Mouse (Mus musculus) brain, embryonic 14.5 days (tissue): Measurements from ENCODE around the gene Btbd19. TPM values are rescaled to one million over a fixed set of nuclear protein-coding genes. Genes with fewer than 3 reads are reported as not detected.

Experiments
- DNase-seq: peaks from one replicate; pipeline ENCODE4 v3.0.0-alpha.2; 2011; ENCODE audit warnings: low read depth
- CTCF ChIP-seq: fragments of 200-500 bp; IDR thresholded peaks from 2 replicates; pipeline ENCODE4 v1.5.1; 2012; ENCODE audit warnings: inconsistent platforms, mild to moderate bottlenecking, moderate library complexity, borderline replicate concordance; ENCODE audit not compliant: insufficient read depth, insufficient read length; ENCODE audit errors: extremely low read depth
- POLR2A ChIP-seq: fragments of 200-500 bp; IDR thresholded peaks from 2 replicates; pipeline ENCODE4 v1.6.1; 2012; ENCODE audit warnings: mild to moderate bottlenecking, inconsistent platforms, borderline replicate concordance; ENCODE audit not compliant: poor library complexity, insufficient read depth, insufficient read length, severe bottlenecking; ENCODE audit errors: extremely low read depth
- polyA plus RNA-seq: library from polyadenylated mRNA; depleted of rRNA; stranded (reverse); fragments of >200 nt; gene quantifications from 2 replicates; pipeline ENCODE4 v1.2.3, GENCODE M21; 2012; rRNA removed

Btbd19 gene
- polyA plus RNA-seq, 1 experiment, result 6.5 TPM

DNA sequence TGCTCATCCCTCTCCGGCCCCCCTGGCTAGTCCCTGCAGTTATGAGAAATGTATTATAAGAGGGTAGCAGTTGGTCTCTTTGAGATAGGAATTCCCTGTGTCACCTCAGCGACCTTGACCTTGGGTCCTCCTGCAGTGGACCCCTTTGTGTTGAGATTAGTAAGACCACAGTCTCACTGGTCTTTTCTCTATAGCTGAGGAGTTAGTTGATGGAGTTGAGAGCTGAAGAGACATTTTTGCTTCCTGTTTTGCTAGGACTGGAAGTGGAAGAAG, 26.8 kb downstream of the Btbd19 start:
- TF ChIP-seq POLR2A, result no peak
- DNase-seq, result no peak

DNA sequence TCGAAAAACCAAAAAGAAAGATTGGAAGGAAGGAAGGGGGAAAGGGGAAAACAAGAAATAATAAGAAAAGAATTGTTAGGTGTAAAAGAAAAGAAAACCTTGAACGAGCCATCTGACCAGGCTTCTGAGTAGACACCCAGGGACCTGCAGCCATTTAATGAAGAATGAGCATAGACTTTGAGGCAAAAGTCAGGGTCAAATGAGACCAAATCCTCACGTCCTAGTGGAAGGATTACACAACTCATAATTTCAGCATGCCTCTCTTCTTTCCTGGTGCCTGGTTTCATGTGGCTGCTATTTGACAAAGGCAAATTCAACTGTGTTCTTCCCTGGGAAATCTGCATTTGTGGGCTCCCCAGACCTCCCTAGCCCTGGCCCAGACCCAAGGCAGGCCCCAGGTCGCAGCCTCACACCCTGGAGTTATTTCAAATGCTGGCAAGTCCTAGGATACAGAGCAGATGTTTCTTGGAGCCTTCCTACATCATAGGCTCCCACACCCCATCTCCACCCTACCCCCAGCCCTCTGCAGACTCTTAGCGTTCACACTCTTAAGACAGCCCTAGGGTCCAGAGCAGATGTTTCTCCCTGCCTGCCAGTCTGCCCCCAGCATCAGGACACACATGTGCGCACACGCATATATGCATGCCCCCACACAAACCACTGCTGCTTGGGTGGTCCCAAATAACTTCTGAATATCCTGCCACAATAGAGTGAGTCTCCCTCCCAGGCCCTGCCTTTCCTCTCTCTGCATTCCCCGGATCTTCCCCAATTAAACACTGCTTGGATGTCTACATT, 27.4 kb downstream of the Btbd19 start:
- no peak for TF ChIP-seq POLR2A
- TF ChIP-seq CTCF, result no peak
- no peak for DNase-seq

DNA sequence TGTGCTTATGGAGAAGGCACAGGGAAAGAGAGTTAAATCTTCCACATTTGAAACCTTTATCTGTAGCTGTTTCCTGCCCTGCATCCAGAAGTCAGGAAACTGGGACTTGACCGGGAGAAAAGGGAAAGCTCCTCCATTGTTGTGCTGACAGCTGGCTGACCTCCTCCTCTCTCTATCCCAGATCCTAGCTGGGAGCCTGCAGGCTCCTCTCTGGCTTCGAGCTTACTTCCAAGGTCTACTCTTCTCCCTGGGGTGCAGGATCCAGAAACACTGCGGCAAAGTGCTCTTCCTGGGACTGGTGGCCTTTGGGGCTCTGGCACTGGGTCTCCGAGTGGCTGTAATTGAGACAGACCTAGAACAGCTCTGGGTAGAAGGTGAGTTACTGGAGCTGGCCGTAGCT, 28.9 kb downstream of the Btbd19 start:
- no peak for DNase-seq

DNA sequence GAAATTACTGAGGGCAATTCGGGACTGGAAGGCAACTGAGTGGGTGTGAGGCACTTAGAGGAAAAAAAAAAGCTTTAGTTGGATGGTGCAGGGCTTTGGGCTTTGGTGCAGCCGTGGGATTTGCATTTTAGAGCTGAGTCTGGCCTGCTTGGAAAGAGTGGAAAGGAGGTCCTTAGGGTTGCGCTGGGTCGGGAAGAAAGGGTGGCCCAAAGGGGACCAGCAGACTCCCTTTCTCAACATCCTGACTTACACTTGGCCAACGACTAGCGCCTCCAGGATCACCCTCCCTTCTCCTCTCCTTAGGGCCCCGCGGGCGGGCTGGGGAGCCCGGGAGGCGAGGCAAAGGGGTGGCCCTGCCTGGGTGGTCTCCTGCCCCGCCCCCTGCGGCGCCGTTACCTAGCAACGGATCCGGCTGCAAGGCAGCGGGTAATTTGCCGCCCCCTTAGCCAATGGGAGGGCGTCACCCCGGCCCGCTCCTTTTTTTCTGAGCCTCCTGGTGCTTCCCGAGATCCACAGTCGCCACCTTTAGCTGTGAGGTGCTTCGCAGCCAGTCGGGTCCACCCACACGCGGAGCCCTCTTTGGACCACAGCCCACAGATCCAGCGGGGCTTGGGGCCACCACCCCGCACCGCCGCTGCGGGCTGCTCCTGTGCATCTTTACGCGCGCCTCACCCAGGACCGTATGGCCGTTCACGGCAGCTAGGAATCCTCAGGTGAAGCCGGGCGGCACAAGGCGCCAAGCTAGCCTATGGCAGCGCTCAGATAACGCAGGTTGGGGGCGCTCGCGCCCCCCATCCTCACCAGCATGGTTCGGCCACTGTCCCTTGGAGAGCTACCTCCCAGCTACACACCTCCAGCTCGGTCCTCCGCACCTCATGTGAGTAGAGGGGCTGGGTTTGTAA, 29.7 kb downstream of the Btbd19 start, which contains the start of gene Ptch2:
Ptch2 (plus strand) TSS at position 525 of the 902 bp plus-strand sequence.
- DNase-seq, result peak; percentile 86
- TF ChIP-seq POLR2A (0 out of 2 replicates have a peak, but pooled peaks have one; percentile 4), CTCF (no peak)

More for the DNA sequence above, 28.9 kb downstream of the Btbd19 start:
- TF ChIP-seq POLR2A, result no peak
- TF ChIP-seq CTCF, result no peak

DNA sequence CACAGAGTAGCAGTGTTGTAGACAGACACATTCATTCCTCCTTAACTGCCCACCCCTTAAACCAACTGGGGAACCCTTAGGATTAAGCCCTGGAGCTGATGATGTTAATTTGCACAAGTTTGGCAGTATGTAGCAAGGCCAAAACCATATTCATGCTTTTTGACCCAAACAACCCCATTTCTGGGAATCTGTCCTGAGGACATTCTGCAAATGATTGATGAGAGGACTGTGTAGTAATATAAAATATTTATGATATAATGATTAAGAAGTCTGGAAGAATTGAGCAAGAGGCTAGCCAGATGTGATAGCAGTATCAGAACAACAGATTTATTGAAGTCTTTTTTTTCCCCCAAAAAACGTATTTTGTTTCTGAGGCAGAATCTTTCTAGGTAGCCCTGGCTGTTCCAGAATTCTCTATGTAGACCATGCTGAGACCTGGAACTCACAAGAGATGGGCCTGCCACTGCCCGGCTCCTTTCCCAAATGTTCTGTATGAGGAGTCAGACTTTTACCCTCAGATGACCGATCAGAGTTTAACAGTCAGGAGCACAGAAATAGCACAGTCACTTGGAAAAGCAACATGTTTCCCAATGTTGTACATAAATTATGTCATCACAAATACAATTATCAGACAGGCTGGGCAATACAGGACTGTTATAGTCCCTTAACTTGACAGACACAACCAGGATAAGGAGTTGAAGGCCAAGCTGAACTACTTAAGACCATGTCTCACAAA, 30.7 kb downstream of the Btbd19 start:
- no peak for DNase-seq
- TF ChIP-seq CTCF (no peak), POLR2A (no peak)

DNA sequence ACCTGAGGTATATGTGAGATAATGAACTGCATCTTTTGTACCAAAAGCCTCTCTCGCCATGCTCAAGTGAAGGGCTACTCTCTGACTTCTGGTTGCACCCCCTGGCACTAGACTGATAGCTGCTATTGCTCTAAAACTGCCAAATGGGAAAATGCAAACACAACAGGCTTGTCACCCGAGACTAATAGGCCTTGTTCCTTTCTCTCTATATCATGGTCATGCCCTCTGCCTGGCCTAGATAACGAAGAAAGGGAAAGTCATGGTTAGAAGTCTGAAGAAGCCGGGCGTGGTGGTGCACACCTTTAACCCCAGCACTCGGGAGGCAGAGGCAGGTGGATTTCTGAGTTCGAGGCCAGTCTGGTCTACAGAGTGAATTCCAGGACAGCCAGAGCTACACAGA, 34.9 kb downstream of the Btbd19 start:
- TF ChIP-seq POLR2A, result no peak
- no peak for TF ChIP-seq CTCF

DNA sequence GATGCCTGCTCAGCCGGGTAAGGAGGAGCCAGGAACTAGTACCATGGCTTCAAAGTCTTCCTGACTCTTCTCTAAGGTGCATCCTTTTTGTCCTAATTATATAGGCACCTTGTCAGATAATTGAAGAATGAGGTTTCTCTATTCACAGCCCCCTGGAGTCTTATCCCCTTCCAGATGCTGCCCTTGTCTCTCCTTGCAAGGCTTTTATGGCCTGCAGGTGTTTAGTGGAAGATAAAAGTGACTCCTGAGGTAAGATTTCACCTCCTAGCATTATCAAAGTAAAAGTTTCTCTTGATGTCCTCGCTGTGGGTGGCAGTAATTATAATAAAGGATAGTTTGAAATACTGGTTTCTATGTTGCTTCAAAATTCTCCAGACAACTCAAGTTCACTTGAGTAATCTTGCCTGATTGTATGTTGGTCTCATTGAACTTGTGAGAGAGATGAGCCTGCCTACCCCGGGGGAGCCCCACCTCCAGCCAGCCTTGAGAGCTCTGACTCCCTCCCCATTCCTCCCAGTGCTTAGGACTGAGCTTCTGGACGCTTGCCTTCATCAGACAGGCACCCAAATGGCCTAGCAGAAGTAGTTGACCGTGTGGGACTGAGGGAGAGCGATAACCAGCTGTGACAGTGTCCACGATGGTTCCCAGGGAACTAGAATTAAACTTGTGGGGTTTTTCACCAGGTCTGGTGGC, 37.4 kb downstream of the Btbd19 start:
- TF ChIP-seq POLR2A (no peak), CTCF (no peak)
- DNase-seq, result no peak

More for the DNA sequence above, 34.9 kb downstream of the Btbd19 start:
- DNase-seq, result no peak

DNA sequence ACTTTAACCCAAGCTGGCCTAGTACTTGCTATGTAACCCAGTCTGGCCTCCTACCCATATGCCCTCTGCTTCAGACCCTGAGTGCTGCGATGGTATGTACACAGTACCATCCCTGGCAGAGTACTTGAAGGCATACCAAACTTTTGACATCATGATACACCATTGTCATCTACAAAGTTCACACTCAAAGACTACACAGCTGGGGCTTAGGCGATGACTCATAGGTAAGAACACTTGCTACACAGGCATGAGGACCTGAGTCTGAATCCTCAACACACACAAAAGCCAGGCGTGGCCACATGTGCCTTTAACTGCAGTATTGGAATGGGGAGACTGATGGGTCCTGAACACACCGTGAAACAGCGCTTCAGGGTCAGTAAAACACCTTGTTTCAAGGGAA, 54.3 kb downstream of the Btbd19 start:
- no peak for DNase-seq
- TF ChIP-seq CTCF, result no peak

DNA sequence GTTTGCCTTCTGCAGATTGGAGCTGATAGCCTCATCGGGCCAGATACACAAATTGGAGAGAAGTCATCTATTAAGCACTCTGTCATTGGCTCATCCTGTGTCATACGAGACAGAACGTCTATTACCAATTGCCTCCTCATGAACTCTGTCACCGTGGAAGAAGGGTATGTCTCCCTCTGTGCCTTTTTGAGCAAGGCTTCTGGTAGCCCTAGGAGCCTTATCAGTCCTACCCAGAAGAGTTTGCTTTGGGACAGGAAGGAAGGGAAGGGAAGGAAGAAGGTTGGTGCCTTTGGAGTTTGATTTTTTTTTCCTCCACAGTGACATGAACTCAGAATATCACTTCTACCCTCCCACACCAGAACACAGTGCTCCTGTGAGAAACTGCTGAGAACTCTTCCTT, 54.9 kb downstream of the Btbd19 start:
- no peak for DNase-seq
- TF ChIP-seq POLR2A, result no peak
- TF ChIP-seq CTCF, result no peak

DNA sequence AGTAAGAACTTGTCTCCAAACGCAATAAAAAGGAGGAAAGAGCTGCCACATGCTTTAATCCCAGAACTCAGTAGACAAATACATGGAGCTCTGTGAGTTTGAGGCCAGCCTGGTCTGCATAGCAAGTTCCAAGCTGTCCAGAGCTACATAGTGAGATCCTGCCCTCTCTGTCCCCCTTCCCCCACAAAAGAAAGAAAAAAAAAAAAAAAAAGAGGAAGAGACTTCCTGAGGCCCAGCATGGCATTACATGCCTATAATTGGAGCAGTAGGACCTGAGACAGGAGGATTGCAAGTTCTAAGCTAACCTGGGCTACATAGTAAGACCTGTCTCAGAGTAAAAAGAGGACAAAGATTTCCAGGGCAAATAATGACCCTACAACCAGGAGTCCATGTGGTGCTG, 55.9 kb downstream of the Btbd19 start:
- TF ChIP-seq POLR2A (no peak), CTCF (no peak)
- DNase-seq, result no peak

Other genes with a start within 250 kb of the Btbd19 start
- gene Zswim5, start 248.3 kb downstream of the Btbd19 start, polyA plus RNA-seq, result 30.1 and 36.0 TPM in 2 replicates
- 58.9 and 63.2 TPM in 2 replicates for gene Urod, start 131.3 kb downstream of the Btbd19 start, polyA plus RNA-seq
- gene Hectd3, start 130.4 kb downstream of the Btbd19 start, polyA plus RNA-seq, result 59.3 and 60.4 TPM in 2 replicates
- 24.6 and 25.0 TPM in 2 replicates for gene Eif2b3, start 106.3 kb downstream of the Btbd19 start, polyA plus RNA-seq
- 11.6 and 18.6 TPM in 2 replicates for gene Ptch2, start 29.6 kb downstream of the Btbd19 start, polyA plus RNA-seq
- 0.52 and 0.67 TPM in 2 replicates for gene Tctex1d4, start 1.1 kb upstream of the Btbd19 start, polyA plus RNA-seq
- 18.5 and 19.6 TPM in 2 replicates for gene Plk3, start 8.2 kb upstream of the Btbd19 start, polyA plus RNA-seq
- gene Rps8, start 30.5 kb upstream of the Btbd19 start, polyA plus RNA-seq, result 838 and 897 TPM in 2 replicates
- 14.5 and 23.7 TPM in 2 replicates for gene Kif2c, start 56.9 kb upstream of the Btbd19 start, polyA plus RNA-seq
- 6.2 and 7.0 TPM in 2 replicates for gene Tmem53, start 126.2 kb upstream of the Btbd19 start, polyA plus RNA-seq
- gene Armh1, start 126.4 kb upstream of the Btbd19 start, polyA plus RNA-seq, result 1.3 and 1.6 TPM in 2 replicates